Mouse (Mus musculus) neural tube, embryonic 14.5 days (tissue): Measurements from ENCODE around the gene Casc3. TPM values are rescaled to one million over a fixed set of nuclear protein-coding genes. Genes with fewer than 3 reads are reported as not detected.

Experiments
- polyA plus RNA-seq: library from polyadenylated mRNA; unstranded; fragments of >200 nt; fragmentation: Nextera tagmentation; extraction: Ambion mirVana; gene quantifications from 2 replicates; pipeline ENCODE4 v1.2.1, GENCODE M21; 2014

Casc3 gene
- polyA plus RNA-seq, 1 experiment from 2014 or later, result 47.9 TPM

Other genes starting within 250 kb of the Casc3 start
- 14.5 and 16.2 TPM in 2 replicates for gene Ormdl3, start 217.5 kb upstream of the Casc3 start, polyA plus RNA-seq
- not detected in 2 replicates for gene Lrrc3c, start 206.6 kb upstream of the Casc3 start, polyA plus RNA-seq
- 0.37 and 0.76 TPM in 2 replicates for gene Gm12355, start 179.2 kb upstream of the Casc3 start, polyA plus RNA-seq
- gene Gsdma3, start 178.5 kb upstream of the Casc3 start, polyA plus RNA-seq, result not detected in 2 replicates
- not detected in 2 replicates for gene Gsdma2, start 158.1 kb upstream of the Casc3 start, polyA plus RNA-seq
- not detected in 2 replicates for gene Gsdma, start 140.6 kb upstream of the Casc3 start, polyA plus RNA-seq
- 117 and 124 TPM in 2 replicates for gene Psmd3, start 122.4 kb upstream of the Casc3 start, polyA plus RNA-seq
- not detected in 2 replicates for gene Csf3, start 103.6 kb upstream of the Casc3 start, polyA plus RNA-seq
- 52.3 and 59.4 TPM in 2 replicates for gene Med24, start 75.5 kb upstream of the Casc3 start, polyA plus RNA-seq
- 148 and 186 TPM in 2 replicates for gene Thra, start 64.3 kb upstream of the Casc3 start, polyA plus RNA-seq
- 3.8 and 3.9 TPM in 2 replicates for gene Nr1d1, start 29.6 kb upstream of the Casc3 start, polyA plus RNA-seq
- gene Msl1, start 9.4 kb upstream of the Casc3 start, polyA plus RNA-seq, result 24.2 and 26.9 TPM in 2 replicates
- 13.9 and 18.6 TPM in 2 replicates for gene Rapgefl1, start 31.9 kb downstream of the Casc3 start, polyA plus RNA-seq
- gene Wipf2, start 58.7 kb downstream of the Casc3 start, polyA plus RNA-seq, result 5.2 and 5.7 TPM in 2 replicates
- gene Cdc6, start 102.9 kb downstream of the Casc3 start, polyA plus RNA-seq, result 2.1 and 2.8 TPM in 2 replicates
- gene Rara, start 122.9 kb downstream of the Casc3 start, polyA plus RNA-seq, result 22.1 and 22.3 TPM in 2 replicates
- 0.89 and 2.2 TPM in 2 replicates for gene Gjd3, start 178.1 kb downstream of the Casc3 start, polyA plus RNA-seq
- gene Top2a, start 219.3 kb downstream of the Casc3 start, polyA plus RNA-seq, result 18.3 and 24.8 TPM in 2 replicates
- 53.7 and 132 TPM in 2 replicates for gene Igfbp4, start 236.3 kb downstream of the Casc3 start, polyA plus RNA-seq